Mouse (Mus musculus) spleen, adult 12 weeks (tissue): ENCODE measurements around the gene Hist1h1d.
A peak's percentile ranks its signal among the peaks of the same experiment; 100 is the strongest.
"Not testable (repeated sequence)": the region's sequence is repeated elsewhere in the genome, so short reads cannot be mapped to it uniquely, and the experiment has no call there.

Experiments used
- DNase-seq: peaks from one replicate; pipeline ENCODE4 v3.0.0; 2022; ENCODE audit warnings: low spot score

Hist1h1d gene

GRCm38 (mm10) chr13:23530181-23530900 is 22.7 kb upstream of the Hist1h1d start:
- peak; percentile 72 for DNase-seq

- DNase-seq: peak; percentile 99
Measured at GRCm38 (mm10) chr13:23530901-23531875, 21.9 kb upstream of the Hist1h1d start, which contains the start of gene Hist1h4h. TSS of gene Hist1h4h (plus strand) at chr13:23531050.

- DNase-seq: no peak
Measured at GRCm38 (mm10) chr13:23532262-23533075, 20.6 kb upstream of the Hist1h1d start.

- peak; percentile 75 for DNase-seq
Measured at GRCm38 (mm10) chr13:23533560-23534367, 19.3 kb upstream of the Hist1h1d start, which contains the start of gene Hist1h2af. TSS of gene Hist1h2af (plus strand) at chr13:23533906.

GRCm38 (mm10) chr13:23534368-23535131 is 18.5 kb upstream of the Hist1h1d start:
- DNase-seq: peak; percentile 46

GRCm38 (mm10) chr13:23535137-23536075 is 17.7 kb upstream of the Hist1h1d start, which contains the start of gene Hist1h3g:
TSS of gene Hist1h3g (plus strand) at chr13:23535422.
- peak; percentile 80 for DNase-seq

- no peak for DNase-seq
Measured at GRCm38 (mm10) chr13:23536076-23536822, 16.8 kb upstream of the Hist1h1d start.

GRCm38 (mm10) chr13:23537006-23537710 is 15.9 kb upstream of the Hist1h1d start:
- no peak for DNase-seq

- DNase-seq: no peak
Measured at GRCm38 (mm10) chr13:23538249-23538648, 14.8 kb upstream of the Hist1h1d start.

GRCm38 (mm10) chr13:23539821-23540220 is 13.2 kb upstream of the Hist1h1d start:
- DNase-seq: not testable (repeated sequence)

GRCm38 (mm10) chr13:23541497-23541896 is 11.6 kb upstream of the Hist1h1d start:
- no peak for DNase-seq

GRCm38 (mm10) chr13:23542225-23542980 is 10.7 kb upstream of the Hist1h1d start:
- not testable (repeated sequence) for DNase-seq

- DNase-seq: peak; percentile 77
Measured at GRCm38 (mm10) chr13:23542999-23543607, 10.0 kb upstream of the Hist1h1d start, which contains the start of gene Hist1h2bh. TSS of gene Hist1h2bh (minus strand) at chr13:23543392.

GRCm38 (mm10) chr13:23543965-23544786 is 8.9 kb upstream of the Hist1h1d start, which contains the start of gene Hist1h3f:
TSS of gene Hist1h3f (plus strand) at chr13:23544052.
- peak; percentile 79 for DNase-seq

- not testable (repeated sequence) for DNase-seq
Measured at GRCm38 (mm10) chr13:23544787-23545120, 8.3 kb upstream of the Hist1h1d start.
